Mouse (Mus musculus): ENCODE measurements around the gene Epha3.

GRCm38 (mm10) chr16:63881190-63881589, 17.2 kb upstream of the Epha3 start:
- TF ChIP-seq CTCF (IDR thresholded peaks at IDR 0.05; ENCODE audit: low read depth), result no peak
- TF ChIP-seq EP300 (optimal IDR thresholded peaks at IDR 0.05), result no peak

Measured in stomach, postnatal 0 days (tissue).